Mouse (Mus musculus): ENCODE measurements at regions not wholly inside any gene's neighbourhood (a gene's known extent, or its start where the extent isn't known, plus 50 kb on each side); places are given as distances from the start of the nearest gene placed in this dataset.

GRCm38 (mm10) chr1:71731623-71732022 lies 78.6 kb upstream of the Fn1 start:
- DNase-seq (ENCODE audit: low spot score) (no peak), ATAC-seq (no peak)
- no peaks in the 10 kb centered on the region for H3K36me3 ChIP-seq (ENCODE audit: control insufficient read depth, insufficient read depth, low read length)
- H3K9ac ChIP-seq (ENCODE audit: low read length), result no peak overlapping the region
- H3K27ac ChIP-seq (ENCODE audit: low read depth, low read length), result no peak overlapping the region
- H3K27me3 ChIP-seq (replicated peaks; ENCODE audit: control insufficient read depth, insufficient read depth, low read length), result no peaks in the 10 kb centered on the region
- H3K4me3 ChIP-seq (ENCODE audit: low read depth, low read length), result no peak overlapping the region
- H3K4me2 ChIP-seq (ENCODE audit: low read length), result no peak overlapping the region
- no peaks in the 10 kb centered on the region for H3K9me3 ChIP-seq (replicated peaks; ENCODE audit: control insufficient read depth, low read length)
- no peaks in the 10 kb centered on the region for H3K4me1 ChIP-seq (ENCODE audit: control insufficient read depth, insufficient read depth, low read length)

GRCm38 (mm10) chr1:71731011-71731410 lies 78.0 kb upstream of the Fn1 start:
- Histone ChIP-seq H3K27me3 (replicated peaks; ENCODE audit: control insufficient read depth, insufficient read depth, low read length) (no peaks in the 10 kb centered on the region), H3K36me3 (ENCODE audit: control insufficient read depth, insufficient read depth, low read length) (no peaks in the 10 kb centered on the region), H3K9me3 (replicated peaks; ENCODE audit: control insufficient read depth, low read length) (no peaks in the 10 kb centered on the region), H3K4me2 (ENCODE audit: low read length) (no peak overlapping the region), H3K4me3 (ENCODE audit: low read depth, low read length) (no peak overlapping the region), H3K9ac (ENCODE audit: low read length) (no peak overlapping the region), H3K27ac (ENCODE audit: low read depth, low read length) (no peak overlapping the region), H3K4me1 (ENCODE audit: control insufficient read depth, insufficient read depth, low read length) (no peaks in the 10 kb centered on the region)
- DNase-seq (ENCODE audit: low spot score) (no peak), ATAC-seq (no peak)
- WGBS, result 84% methylated on average over 4 of the region's 4 CpGs

DNA sequence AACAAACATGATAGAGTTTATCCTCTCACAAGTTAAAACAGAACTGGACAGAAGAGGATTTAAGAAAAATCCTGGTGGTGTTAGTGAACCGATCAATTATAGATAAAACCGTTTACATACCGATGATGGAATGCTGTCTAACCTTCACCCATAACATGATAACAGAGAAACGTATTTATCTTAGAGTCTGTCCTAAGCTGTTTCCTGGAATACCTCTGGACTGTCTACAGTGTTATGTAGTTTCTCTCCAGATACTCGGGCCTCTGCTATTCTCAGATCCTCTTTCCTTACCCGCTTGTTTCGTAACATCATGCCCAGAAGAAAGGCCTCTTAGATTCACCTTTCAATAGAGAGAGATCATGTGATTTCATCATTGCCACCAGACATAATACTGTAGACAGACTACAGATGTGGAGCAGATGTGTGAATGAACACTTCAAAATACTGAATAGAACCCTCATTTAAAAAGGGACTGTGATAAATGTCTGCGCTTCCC lies 75.9 kb upstream of the Fn1 start:
- H3K27me3 ChIP-seq (replicated peaks; ENCODE audit: control insufficient read depth, insufficient read depth, low read length), result no peaks in the 10 kb centered on the region
- no peak overlapping the region for H3K27ac ChIP-seq (ENCODE audit: low read depth, low read length)
- ATAC-seq (no peak), DNase-seq (ENCODE audit: low spot score) (no peak)
- no peaks in the 10 kb centered on the region for H3K4me1 ChIP-seq (ENCODE audit: control insufficient read depth, insufficient read depth, low read length)
- no peak overlapping the region for H3K4me2 ChIP-seq (ENCODE audit: low read length)
- no peaks in the 10 kb centered on the region for H3K9me3 ChIP-seq (replicated peaks; ENCODE audit: control insufficient read depth, low read length)
- H3K9ac ChIP-seq (ENCODE audit: low read length), result no peak overlapping the region
- H3K36me3 ChIP-seq (ENCODE audit: control insufficient read depth, insufficient read depth, low read length), result no peaks in the 10 kb centered on the region
- 90% methylated on average over 8 of the region's 8 CpGs for WGBS
- no peak overlapping the region for H3K4me3 ChIP-seq (ENCODE audit: low read depth, low read length)

GRCm38 (mm10) chr1:71723816-71724215 lies 70.8 kb upstream of the Fn1 start:
- H3K4me2 ChIP-seq (ENCODE audit: low read length), result no peak overlapping the region
- H3K4me1 ChIP-seq (ENCODE audit: control insufficient read depth, insufficient read depth, low read length), result no peaks in the 10 kb centered on the region
- 82% methylated on average over 7 of the region's 7 CpGs for WGBS
- ATAC-seq (no peak), DNase-seq (ENCODE audit: low spot score) (peak; percentile 11)
- H3K36me3 ChIP-seq (ENCODE audit: control insufficient read depth, insufficient read depth, low read length), result no peaks in the 10 kb centered on the region
- no peak overlapping the region for H3K27ac ChIP-seq (ENCODE audit: low read depth, low read length)
- no peak overlapping the region for H3K9ac ChIP-seq (ENCODE audit: low read length)
- no peaks in the 10 kb centered on the region for H3K9me3 ChIP-seq (replicated peaks; ENCODE audit: control insufficient read depth, low read length)
- H3K27me3 ChIP-seq (replicated peaks; ENCODE audit: control insufficient read depth, insufficient read depth, low read length), result no peaks in the 10 kb centered on the region
- H3K4me3 ChIP-seq (ENCODE audit: low read depth, low read length), result no peak overlapping the region

DNA sequence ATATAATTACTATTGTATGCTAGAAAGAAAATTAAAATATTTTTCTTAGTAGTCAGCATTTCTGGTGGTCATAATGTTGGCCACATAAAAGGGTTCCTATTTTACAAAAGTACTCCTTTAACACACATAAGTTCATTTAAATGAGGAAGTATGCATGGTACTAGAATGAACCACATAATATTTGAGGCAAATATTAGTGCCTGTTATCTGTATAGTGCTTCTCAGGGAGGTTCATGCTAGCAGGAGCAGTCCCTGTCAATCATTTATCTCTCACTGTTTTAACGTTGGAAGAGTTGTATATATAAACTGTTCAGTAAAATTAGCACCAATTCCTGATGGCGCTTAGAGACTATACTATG lies 70.0 kb upstream of the Fn1 start:
- ATAC-seq, result no peak
- 77% methylated on average over 2 of the region's 2 CpGs for WGBS

DNA sequence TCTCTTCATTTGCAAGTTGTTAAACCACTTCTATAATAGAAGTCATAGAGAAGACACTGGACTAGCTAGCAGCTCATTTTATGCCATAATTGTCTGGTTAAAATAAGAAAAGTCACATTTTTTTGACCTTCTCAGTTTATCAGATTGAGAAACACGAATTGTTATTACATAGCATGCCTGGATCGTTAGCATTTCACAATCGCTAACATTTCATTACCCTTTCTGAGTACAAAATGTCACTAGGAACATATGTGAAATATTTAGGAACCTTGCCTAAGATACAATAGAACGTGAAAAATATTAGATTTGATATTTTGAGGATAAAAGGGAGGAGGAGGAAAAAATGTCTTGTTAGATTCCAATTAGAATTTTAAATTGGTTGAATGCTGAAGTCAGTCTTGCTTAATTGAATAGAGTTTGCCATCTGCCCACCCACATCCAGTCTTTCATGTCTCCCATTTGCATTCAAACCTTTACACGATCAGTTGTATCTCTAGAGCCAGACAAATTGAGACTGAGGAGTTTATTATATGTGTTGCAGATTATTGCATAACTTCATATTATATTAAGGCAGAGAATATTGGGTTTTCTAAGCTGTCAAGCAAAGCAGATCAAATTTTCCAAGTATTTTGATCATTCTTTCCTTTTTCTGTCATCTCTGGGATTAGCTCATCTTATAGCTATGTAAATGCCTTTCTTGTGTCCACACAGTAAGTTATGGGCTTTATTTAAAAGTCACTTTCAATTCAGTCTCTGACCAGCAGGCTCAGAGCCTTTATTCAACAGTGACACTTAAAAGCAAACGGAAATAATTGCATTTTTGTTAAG lies 69.4 kb upstream of the Fn1 start:
- H3K9me3 ChIP-seq (replicated peaks; ENCODE audit: control insufficient read depth, low read length), result no peaks in the 10 kb centered on the region
- 64% methylated on average over 6 of the region's 6 CpGs for WGBS
- H3K27ac ChIP-seq (ENCODE audit: low read depth, low read length), result no peak overlapping the region
- no peak overlapping the region for H3K4me2 ChIP-seq (ENCODE audit: low read length)
- no peaks in the 10 kb centered on the region for H3K4me1 ChIP-seq (ENCODE audit: control insufficient read depth, insufficient read depth, low read length)
- no peaks in the 10 kb centered on the region for H3K27me3 ChIP-seq (replicated peaks; ENCODE audit: control insufficient read depth, insufficient read depth, low read length)
- no peak overlapping the region for H3K4me3 ChIP-seq (ENCODE audit: low read depth, low read length)
- H3K36me3 ChIP-seq (ENCODE audit: control insufficient read depth, insufficient read depth, low read length), result no peaks in the 10 kb centered on the region
- ATAC-seq, result peak; percentile 52; the same call in 1 of the 2 replicates
- H3K9ac ChIP-seq (ENCODE audit: low read length), result no peak overlapping the region
- peak; percentile 56 for DNase-seq (ENCODE audit: low spot score)

More for the DNA sequence above, 70.0 kb upstream of the Fn1 start:
- Histone ChIP-seq H3K27ac (ENCODE audit: low read depth, low read length) (no peak overlapping the region), H3K9me3 (replicated peaks; ENCODE audit: control insufficient read depth, low read length) (no peaks in the 10 kb centered on the region), H3K4me2 (ENCODE audit: low read length) (no peak overlapping the region), H3K36me3 (ENCODE audit: control insufficient read depth, insufficient read depth, low read length) (no peaks in the 10 kb centered on the region), H3K9ac (ENCODE audit: low read length) (no peak overlapping the region), H3K27me3 (replicated peaks; ENCODE audit: control insufficient read depth, insufficient read depth, low read length) (no peaks in the 10 kb centered on the region), H3K4me3 (ENCODE audit: low read depth, low read length) (no peak overlapping the region), H3K4me1 (ENCODE audit: control insufficient read depth, insufficient read depth, low read length) (no peaks in the 10 kb centered on the region)
- no peak for DNase-seq (ENCODE audit: low spot score)

Data from forebrain, embryonic 14.5 days (tissue).